ENCODE assay signal across 8 mouse cellular contexts in the genomic region with DNA sequence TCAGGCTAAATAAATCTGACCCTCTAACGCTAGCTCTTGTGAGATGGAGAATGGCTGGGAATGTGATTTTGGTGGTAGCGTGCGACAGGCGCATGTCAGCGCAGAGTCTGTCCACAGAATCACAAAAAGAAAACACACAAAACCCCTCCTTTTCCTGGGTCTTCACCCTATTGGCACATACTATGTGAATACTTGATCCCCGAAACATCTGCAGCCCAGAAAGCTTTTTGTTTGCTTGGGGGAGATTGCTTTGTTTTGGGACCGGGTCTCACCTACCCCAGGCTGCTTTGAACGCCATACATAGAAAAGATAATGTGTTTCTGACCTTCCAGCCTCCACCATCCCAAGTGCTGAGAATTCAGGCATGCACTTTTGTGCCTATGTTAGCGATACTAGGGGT. TPM values are rescaled to one million over a fixed set of nuclear protein-coding genes. Genes with fewer than 3 reads are reported as not detected.
A peak's percentile ranks its signal among the peaks of the same experiment; 100 is the strongest.
DNase-seq lines count a peak whose midpoint lies in the region; ATAC-seq and TF ChIP-seq lines count a peak whose summit lies in the region.

No protein-coding gene starts in this region.

- H3K4me1 ChIP-seq in heart, embryonic 13.5 days = peaks cover 50% of the 10 kb centered on the region
- H3K4me1 ChIP-seq in MEL (ENCODE audit: control insufficient read depth in 1 of 2, insufficient read depth in 2 of 2, low read length in 2 of 2) = peaks cover 11 to 23% of the 10 kb centered on the region in 2 experiments
- peaks cover 8% of the 10 kb centered on the region for H3K4me1 ChIP-seq in hindbrain, embryonic 11.5 days (replicated peaks; ENCODE audit: control insufficient read depth, insufficient read depth, low read length)
- H3K4me1 ChIP-seq in midbrain, embryonic 11.5 days (ENCODE audit: control insufficient read depth, insufficient read depth, low read length) = peaks cover 13% of the 10 kb centered on the region

- H3K9ac ChIP-seq in heart, embryonic 13.5 days = peak overlapping the region; percentile 79
- peak overlapping the region; percentile 83 for H3K9ac ChIP-seq in MEL (ENCODE audit: control insufficient read depth, low read depth, low read length, poor library complexity, severe bottlenecking)
- peak overlapping the region; percentile 7; the same call in 1 of the 2 replicates for H3K9ac ChIP-seq in hindbrain, embryonic 11.5 days (ENCODE audit: low read depth, low read length)
- peak overlapping the region; percentile 62 for H3K9ac ChIP-seq in midbrain, embryonic 11.5 days (ENCODE audit: low read length)

- H3K27ac ChIP-seq in heart, embryonic 13.5 days (replicated peaks) = peak overlapping the region; percentile 90
- H3K27ac ChIP-seq in MEL (ENCODE audit: control insufficient read depth, low read depth, low read length) = peak overlapping the region; percentile 78
- no peak overlapping the region for H3K27ac ChIP-seq in hindbrain, embryonic 11.5 days (ENCODE audit: low read depth, low read length)
- H3K27ac ChIP-seq in midbrain, embryonic 11.5 days (ENCODE audit: low read depth, low read length) = peak overlapping the region; percentile 30; the same call in 1 of the 2 replicates

- no peaks in the 10 kb centered on the region for H3K9me3 ChIP-seq in heart, embryonic 13.5 days
- no peaks in the 10 kb centered on the region for H3K9me3 ChIP-seq in MEL (replicated peaks; ENCODE audit: insufficient read depth, low read length)
- H3K9me3 ChIP-seq in hindbrain, embryonic 11.5 days (ENCODE audit: control insufficient read depth, low read length) = no peaks in the 10 kb centered on the region
- no peaks in the 10 kb centered on the region for H3K9me3 ChIP-seq in midbrain, embryonic 11.5 days (ENCODE audit: control insufficient read depth, low read length)

- TF ChIP-seq POLR2A in MEL (IDR thresholded peaks at IDR 0.05; ENCODE audit: control insufficient read depth in 1 of 2, insufficient read depth in 1 of 2, low read depth in 1 of 2, low read length in 2 of 2, poor library complexity in 1 of 2) = no peak; a peak in 1 of 4 replicates

- peak overlapping the region; percentile 72 for H3K4me2 ChIP-seq in heart, embryonic 13.5 days
- peak overlapping the region; percentile 48 for H3K4me2 ChIP-seq in hindbrain, embryonic 11.5 days (replicated peaks; ENCODE audit: low read depth, low read length)
- H3K4me2 ChIP-seq in midbrain, embryonic 11.5 days = peak overlapping the region; percentile 52

- no peak for DNase-seq in heart, adult 8-10 months (ENCODE audit: low spot score)
- no peak for DNase-seq in MEL (ENCODE audit: low read depth, low spot score)
- no peak for DNase-seq in hindbrain, embryonic 11.5 days (ENCODE audit: low spot score)
- no peak for DNase-seq in midbrain, embryonic 11.5 days (ENCODE audit: low spot score, missing footprints)
- no peak for DNase-seq in adrenal gland, postnatal 25 days
- DNase-seq in left cerebral cortex, postnatal 14 days (ENCODE audit: low spot score in 2 of 2) = no peak
- DNase-seq in thymus, postnatal 36 days = no peak

- TF ChIP-seq EP300 in MEL (IDR thresholded peaks at IDR 0.05; ENCODE audit: low read depth in 1 of 2, low read length in 2 of 2) = no peak

- intact Hi-C loops in left cerebral cortex, postnatal 14 days (cut with DNase I) = loop anchor here (10.0 kb wide), 1 partner anchor 108 kb away; no protein-coding TSS in a partner anchor

- H3K79me2 ChIP-seq in MEL (ENCODE audit: control insufficient read depth, insufficient read depth, low read length, poor library complexity) = peaks cover 38% of the 10 kb centered on the region

- no peak for TF ChIP-seq CTCF in MEL (IDR thresholded peaks at IDR 0.05 in 2 of 3, conservative IDR thresholded peaks at IDR 0.05 in 1 of 3; ENCODE audit: control insufficient read depth in 1 of 3, insufficient read depth in 1 of 3, low read depth in 2 of 3, low read length in 3 of 3, poor library complexity in 1 of 3, severe bottlenecking in 1 of 3)

- WGBS in heart, embryonic 13.5 days = 50% methylated on average over 9 of the region's 9 CpGs
- WGBS in hindbrain, embryonic 11.5 days = 60% methylated on average over 9 of the region's 9 CpGs
- WGBS in midbrain, embryonic 11.5 days = 61% methylated on average over 9 of the region's 9 CpGs

- H3K36me3 ChIP-seq in heart, embryonic 13.5 days = peaks cover 34% of the 10 kb centered on the region
- H3K36me3 ChIP-seq in MEL (ENCODE audit: control insufficient read depth in 1 of 2, insufficient read depth in 2 of 2, low read length in 2 of 2) = peaks cover 20 to 31% of the 10 kb centered on the region in 2 experiments
- H3K36me3 ChIP-seq in hindbrain, embryonic 11.5 days (ENCODE audit: control insufficient read depth, insufficient read depth, low read length) = 0 out of 2 replicates have a peak, but pooled peaks cover 3% of the 10 kb centered on the region
- H3K36me3 ChIP-seq in midbrain, embryonic 11.5 days (ENCODE audit: control insufficient read depth, insufficient read depth, low read length) = no peaks in the 10 kb centered on the region; the same call in 1 of the 2 replicates

- ATAC-seq in heart, embryonic 13.5 days (ENCODE audit: extremely low read depth, insufficient number of reproducible peaks, low FRiP score, low TSS enrichment) = no peak
- no peak; the same call in 1 of the 2 replicates for ATAC-seq in hindbrain, embryonic 11.5 days (ENCODE audit: low FRiP score)
- ATAC-seq in midbrain, embryonic 11.5 days (ENCODE audit: low FRiP score) = peak; percentile 1; the same call in 1 of the 2 replicates

- H3K27me3 ChIP-seq in heart, embryonic 13.5 days (replicated peaks) = no peaks in the 10 kb centered on the region
- H3K27me3 ChIP-seq in MEL (ENCODE audit: control insufficient read depth in 1 of 2, insufficient read depth in 2 of 2, low read length in 2 of 2) = no peaks in the 10 kb centered on the region
- H3K27me3 ChIP-seq in hindbrain, embryonic 11.5 days (ENCODE audit: control insufficient read depth, insufficient read depth, low read length) = no peaks in the 10 kb centered on the region
- H3K27me3 ChIP-seq in midbrain, embryonic 11.5 days (ENCODE audit: control insufficient read depth, insufficient read depth, low read length) = no peaks in the 10 kb centered on the region

- no peak for TF ChIP-seq RAD21 in MEL (IDR thresholded peaks at IDR 0.05; ENCODE audit: low read depth, low read length)

- H3K4me3 ChIP-seq in heart, embryonic 13.5 days = peak overlapping the region; percentile 47
- peak overlapping the region; percentile 72 to 77 for H3K4me3 ChIP-seq in MEL (ENCODE audit: control insufficient read depth in 1 of 2, insufficient read depth in 1 of 2, low read depth in 2 of 2, low read length in 2 of 2)
- H3K4me3 ChIP-seq in hindbrain, embryonic 11.5 days (ENCODE audit: low read depth, low read length) = peak overlapping the region; percentile 21; the same call in 1 of the 2 replicates
- H3K4me3 ChIP-seq in midbrain, embryonic 11.5 days (ENCODE audit: low read depth, low read length) = peak overlapping the region; percentile 87

TF ChIP-seq in MEL, 35 proteins besides CTCF, POLR2A, EP300 and RAD21:
- TF ChIP-seq SMC3 (IDR thresholded peaks at IDR 0.05; ENCODE audit: low read depth, low read length) = no peak
- TF ChIP-seq SIN3A (IDR thresholded peaks at IDR 0.05; ENCODE audit: low read length) = no peak
- no peak for TF ChIP-seq NELFE (IDR thresholded peaks at IDR 0.05; ENCODE audit: low read depth, low read length)
- TF ChIP-seq ZMIZ1 (IDR thresholded peaks at IDR 0.05; ENCODE audit: low read depth, low read length) = no peak
- no peak for TF ChIP-seq JUND (IDR thresholded peaks at IDR 0.05; ENCODE audit: low read depth, low read length)
- no peak for TF ChIP-seq MAX (IDR thresholded peaks at IDR 0.05; ENCODE audit: low read length)
- no peak for TF ChIP-seq GABPA (IDR thresholded peaks at IDR 0.05; ENCODE audit: low read depth, low read length)
- no peak for TF ChIP-seq ZNF384 (IDR thresholded peaks at IDR 0.05; ENCODE audit: low read depth, low read length)
- no peak for TF ChIP-seq MXI1 (IDR thresholded peaks at IDR 0.05; ENCODE audit: low read depth, low read length)
- TF ChIP-seq ZKSCAN1 (IDR thresholded peaks at IDR 0.05; ENCODE audit: low read depth, low read length) = no peak
- TF ChIP-seq ETS1 (IDR thresholded peaks at IDR 0.05; ENCODE audit: low read depth, low read length) = no peak
- no peak for TF ChIP-seq KAT2A (conservative IDR thresholded peaks at IDR 0.05; ENCODE audit: low read depth, low read length)
- TF ChIP-seq UBTF (IDR thresholded peaks at IDR 0.05; ENCODE audit: borderline replicate concordance, insufficient read depth, low read depth, low read length) = no peak
- no peak for TF ChIP-seq MYB (IDR thresholded peaks at IDR 0.05; ENCODE audit: low read depth, low read length)
- no peak for TF ChIP-seq TCF12 (IDR thresholded peaks at IDR 0.05; ENCODE audit: low read depth, low read length)
- TF ChIP-seq BHLHE40 (IDR thresholded peaks at IDR 0.05; ENCODE audit: borderline replicate concordance, low read depth, low read length) = no peak
- TF ChIP-seq POLR2AphosphoS5 (IDR thresholded peaks at IDR 0.05; ENCODE audit: borderline replicate concordance, low read depth, low read length) = no peak
- TF ChIP-seq MYC (IDR thresholded peaks at IDR 0.05; ENCODE audit: low read depth, low read length) = no peak

RNA-seq across cellular contexts. Expression of gene Cdv3, which starts 0.7 kb away (rescaled TPM):
- 87.5 and 92.2 TPM in 2 replicates for polyA plus RNA-seq in heart, embryonic 13.5 days (2015; fragmentation: Nextera tagmentation; extraction: Ambion mirVana)
- total RNA-seq in heart, adult 8-10 months (2022) = 100 to 1,000 TPM; 131 to 164 (median 151) TPM
- total RNA-seq in MEL (2012; rRNA removed) = 241 and 258 TPM in 2 replicates
- polyA plus RNA-seq in MEL (2012; ENCODE audit: insufficient read depth in 1 of 2, insufficient read length in 2 of 2, low read depth in 1 of 2, low replicate concordance in 2 of 2, missing spikeins in 1 of 2) = 100 to 1,000 TPM; 115 to 232 TPM
- 105 and 135 TPM in 2 replicates for polyA plus RNA-seq in hindbrain, embryonic 11.5 days (2014; fragmentation: Nextera tagmentation; extraction: Ambion mirVana)
- 139 and 144 TPM in 2 replicates for polyA plus RNA-seq in midbrain, embryonic 11.5 days (2014; fragmentation: Nextera tagmentation; extraction: Ambion mirVana)
- total RNA-seq in adrenal gland, postnatal 25 days (2021) = 193 and 227 TPM in 2 replicates
- total RNA-seq in left cerebral cortex, postnatal 14 days (2021) = 10 to 100 TPM; 85.8 to 93.4 TPM

Comparison
In these comparisons a context has a peak if more than half of its experiments do, and no peak if none do; other contexts are left out.
1. H3K4me3 ChIP-seq: peak in every context shown above with its lines; median percentile 87 in midbrain, embryonic 11.5 days; 74 in MEL; 47 in heart, embryonic 13.5 days; 21 in hindbrain, embryonic 11.5 days.
2. H3K9ac ChIP-seq: peak in every context shown above with its lines; median percentile 83 in MEL; 79 in heart, embryonic 13.5 days; 62 in midbrain, embryonic 11.5 days; 7 in hindbrain, embryonic 11.5 days.